28 mouse cellular contexts compared by ENCODE assay signal in genomic region chr1:151471429-151471828, GRCm38 (mm10). TPM values are rescaled to one million over a fixed set of nuclear protein-coding genes. Genes with fewer than 3 reads are reported as not detected.
DNase-seq lines count a peak whose midpoint lies in the region; ATAC-seq lines count a peak whose summit lies in the region.
"Had no signal": no experiment of that assay in that cellular context is flagged by ENCODE, and none has a peak within 500 bp of the region (broad histone marks: within the 10 kb centered on the region; RNA-seq: fewer than 3 reads in every experiment).

No protein-coding gene starts in this region.

- H3K9ac ChIP-seq in kidney, embryonic 16.5 days (replicated peaks; ENCODE audit: low read length) = no peak overlapping the region
- H3K9ac ChIP-seq: embryonic facial prominence, embryonic 12.5 days; embryonic facial prominence, embryonic 15.5 days; forebrain, postnatal 0 days; heart, embryonic 13.5 days; hindbrain, embryonic 14.5 days had no signal

- peak; percentile 22 for DNase-seq in embryo, embryonic 10.5 days (ENCODE audit: low spot score)
- DNase-seq in embryo, embryonic 10 days (ENCODE audit: low spot score) = no peak
- no peak for DNase-seq in kidney, postnatal 36 days
- DNase-seq in ES-CJ7 (ENCODE audit: low read depth, low spot score) = peak; percentile 89
- DNase-seq in mesoderm, embryonic 11.5 days (ENCODE audit: low read depth, low spot score) = peak; percentile 17
- no peak for DNase-seq in frontal cortex, postnatal 10 days (ENCODE audit: low spot score in 2 of 2)
- DNase-seq: adrenal gland, adult 8-10 months; adrenal gland, postnatal 25 days; cerebellum, adult 11-12 months; cerebellum, adult 8-10 months; cerebellum, postnatal 10 days; cerebellum, postnatal 36 days; forebrain, postnatal 0 days; gastrocnemius, postnatal 25 days; heart, adult 2 months; heart, postnatal 14 days had no signal

- H3K4me3 ChIP-seq in kidney, embryonic 16.5 days (ENCODE audit: low read length) = no peak overlapping the region
- H3K4me3 ChIP-seq: embryonic facial prominence, embryonic 12.5 days; embryonic facial prominence, embryonic 15.5 days; heart, adult 2 months; heart, embryonic 10.5 days; heart, embryonic 13.5 days had no signal

- no peaks in the 10 kb centered on the region for H3K4me1 ChIP-seq in kidney, embryonic 16.5 days (ENCODE audit: insufficient read depth, low read length)
- H3K4me1 ChIP-seq: embryonic facial prominence, embryonic 12.5 days; embryonic facial prominence, embryonic 15.5 days; heart, embryonic 10.5 days had no signal

- no peaks in the 10 kb centered on the region for H3K9me3 ChIP-seq in kidney, embryonic 16.5 days (ENCODE audit: low read length)
- H3K9me3 ChIP-seq: embryonic facial prominence, embryonic 12.5 days; embryonic facial prominence, embryonic 15.5 days; G1E; heart, embryonic 10.5 days; heart, embryonic 13.5 days had no signal

- H3K27me3 ChIP-seq in kidney, embryonic 16.5 days (ENCODE audit: insufficient read depth, low read length) = no peaks in the 10 kb centered on the region
- H3K27me3 ChIP-seq: embryonic facial prominence, embryonic 12.5 days; embryonic facial prominence, embryonic 15.5 days; heart, embryonic 13.5 days; Patski had no signal

- peak; percentile 35; the same call in 1 of the 2 replicates for ATAC-seq in kidney, embryonic 16.5 days (ENCODE audit: low FRiP score, low TSS enrichment)
- ATAC-seq: activated CD4-positive, CD25-positive, alpha-beta regulatory T cell, adult 4 months; forebrain, embryonic 14.5 days; forebrain, postnatal 0 days; hindbrain, postnatal 0 days; inflammation-experienced regulatory T-cells, adult 6 months; Patski had no signal

- no peak overlapping the region for H3K4me2 ChIP-seq in kidney, embryonic 16.5 days (replicated peaks; ENCODE audit: low read depth, low read length)
- H3K4me2 ChIP-seq: embryonic facial prominence, embryonic 12.5 days; embryonic facial prominence, embryonic 15.5 days; heart, embryonic 13.5 days; hindbrain, embryonic 14.5 days had no signal

- H3K36me3 ChIP-seq in kidney, embryonic 16.5 days (ENCODE audit: insufficient read depth, low read length) = peaks cover 61% of the 10 kb centered on the region

- H3K27ac ChIP-seq in kidney, embryonic 16.5 days (ENCODE audit: low read length) = no peak overlapping the region
- H3K27ac ChIP-seq: embryonic facial prominence, embryonic 12.5 days; embryonic facial prominence, embryonic 15.5 days; heart, adult 2 months; heart, embryonic 10.5 days; heart, embryonic 13.5 days; hindbrain, embryonic 14.5 days; hindbrain, postnatal 0 days had no signal

- WGBS in kidney, embryonic 16.5 days = 55% methylated on average over 7 of the region's 7 CpGs

RNA-seq across cellular contexts. Expression of gene Rnf2, which starts 29.3 kb away (rescaled TPM):
- 97.0 and 100 TPM in 2 replicates for polyA plus RNA-seq in kidney, embryonic 16.5 days (2015; fragmentation: Nextera tagmentation; extraction: Ambion mirVana)

RNA-seq across cellular contexts. Expression of gene Trmt1l, which starts 43.1 kb away (rescaled TPM):
- 41.6 and 49.2 TPM in 2 replicates for polyA plus RNA-seq in kidney, embryonic 16.5 days (2015; fragmentation: Nextera tagmentation; extraction: Ambion mirVana)

RNA-seq across cellular contexts. Expression of gene Swt1, which starts 43.2 kb away (rescaled TPM):
- polyA plus RNA-seq in kidney, embryonic 16.5 days (2015; fragmentation: Nextera tagmentation; extraction: Ambion mirVana) = 17.1 and 23.7 TPM in 2 replicates

Comparison
In these comparisons a context has a peak if more than half of its experiments do, and no peak if none do; other contexts are left out.
1. DNase-seq: peak in embryo, embryonic 10.5 days (single experiment), ES-CJ7 (single experiment) and mesoderm, embryonic 11.5 days (single experiment); none in embryo, embryonic 10 days (single experiment), kidney, postnatal 36 days (0 of 2) and frontal cortex, postnatal 10 days (0 of 2).